Comparison of ENCODE assay signal across 10 mouse cellular contexts in the genomic region with DNA sequence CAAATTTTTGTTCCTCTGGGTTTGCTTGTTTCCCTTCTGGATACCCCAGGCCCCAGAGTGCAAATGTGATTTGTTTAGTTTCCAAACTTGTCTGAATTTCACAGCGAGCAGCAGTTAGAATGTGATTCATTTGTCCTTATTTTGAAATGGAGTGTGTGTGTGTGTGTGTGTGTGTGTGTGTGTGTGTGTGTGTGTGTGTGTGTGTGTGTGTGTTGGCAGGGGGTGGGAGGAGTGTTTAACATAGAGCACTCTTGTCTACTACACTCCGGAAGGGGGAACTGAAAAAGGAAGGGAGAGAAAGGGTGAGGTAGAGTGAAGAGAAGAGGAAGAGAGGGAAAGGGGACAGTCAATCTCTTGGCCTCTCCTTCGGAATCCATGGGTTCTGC. TPM values are rescaled to one million over a fixed set of nuclear protein-coding genes. Genes with fewer than 3 reads are reported as not detected.
DNase-seq lines count a peak whose midpoint lies in the region; ATAC-seq and TF ChIP-seq lines count a peak whose summit lies in the region.
"Had no signal": no experiment of that assay in that cellular context is flagged by ENCODE, and none has a peak within 500 bp of the region (broad histone marks: within the 10 kb centered on the region; RNA-seq: fewer than 3 reads in every experiment).

No protein-coding gene starts in this region.

- ATAC-seq in intestine, embryonic 14.5 days (replicated peaks; ENCODE audit: low FRiP score, low TSS enrichment, low read depth): no peak
- no peak for ATAC-seq in intestine, postnatal 0 days
- ATAC-seq in common myeloid progenitor, adult 5-6 weeks (replicated peaks; ENCODE audit: low read depth, poor library complexity, severe bottlenecking): peak; percentile 24; the same call in 1 of the 2 replicates
- ATAC-seq in hindbrain, embryonic 15.5 days (ENCODE audit: low FRiP score, low read depth): no peak
- no peak for ATAC-seq in midbrain, embryonic 16.5 days

- peak overlapping the region; percentile 98 for H3K4me2 ChIP-seq in intestine, embryonic 14.5 days (ENCODE audit: low read length)
- no peak overlapping the region; the same call in 1 of the 2 replicates for H3K4me2 ChIP-seq in intestine, postnatal 0 days (replicated peaks; ENCODE audit: low read depth)
- H3K4me2 ChIP-seq in hindbrain, embryonic 15.5 days: peak overlapping the region; percentile 95
- H3K4me2 ChIP-seq in midbrain, embryonic 16.5 days (ENCODE audit: low read length): peak overlapping the region; percentile 82

- H3K9me3 ChIP-seq in intestine, embryonic 14.5 days (ENCODE audit: control insufficient read depth, low read length): no peaks in the 10 kb centered on the region
- H3K9me3 ChIP-seq in intestine, postnatal 0 days (ENCODE audit: control insufficient read depth): no peaks in the 10 kb centered on the region
- no peaks in the 10 kb centered on the region for H3K9me3 ChIP-seq in hindbrain, embryonic 15.5 days
- H3K9me3 ChIP-seq in midbrain, embryonic 16.5 days (replicated peaks; ENCODE audit: control insufficient read depth, low read length, poor library complexity, severe bottlenecking): no peaks in the 10 kb centered on the region

- DNase-seq in intestine, embryonic 14.5 days (ENCODE audit: low spot score): no peak
- DNase-seq in cerebellum, adult 8-10 months: no peak
- DNase-seq in thymus, postnatal 0 days (ENCODE audit: low spot score): no peak
- no peak for DNase-seq in right cerebral cortex, postnatal 14 days

- no peaks in the 10 kb centered on the region; the same call in 1 of the 2 replicates for H3K4me1 ChIP-seq in intestine, embryonic 14.5 days (replicated peaks; ENCODE audit: control insufficient read depth, insufficient read depth, low read length)
- no peaks in the 10 kb centered on the region for H3K4me1 ChIP-seq in intestine, postnatal 0 days (replicated peaks; ENCODE audit: control insufficient read depth, insufficient read depth, low read length)
- H3K4me1 ChIP-seq in hindbrain, embryonic 15.5 days (replicated peaks): peaks cover 31% of the 10 kb centered on the region
- peaks cover 8% of the 10 kb centered on the region for H3K4me1 ChIP-seq in midbrain, embryonic 16.5 days (ENCODE audit: control insufficient read depth, insufficient read depth, low read length)

- H3K27me3 ChIP-seq in intestine, embryonic 14.5 days (replicated peaks; ENCODE audit: control insufficient read depth, insufficient read depth, low read length): no peaks in the 10 kb centered on the region
- no peaks in the 10 kb centered on the region for H3K27me3 ChIP-seq in intestine, postnatal 0 days (replicated peaks; ENCODE audit: control insufficient read depth, insufficient read depth, low read length)
- H3K27me3 ChIP-seq in hindbrain, embryonic 15.5 days: no peaks in the 10 kb centered on the region
- H3K27me3 ChIP-seq in midbrain, embryonic 16.5 days (ENCODE audit: control insufficient read depth, insufficient read depth, low read depth, low read length): no peaks in the 10 kb centered on the region

- H3K36me3 ChIP-seq in intestine, embryonic 14.5 days (ENCODE audit: control insufficient read depth, insufficient read depth, low read length): no peaks in the 10 kb centered on the region
- H3K36me3 ChIP-seq in intestine, postnatal 0 days (ENCODE audit: control insufficient read depth, insufficient read depth): no peaks in the 10 kb centered on the region
- no peaks in the 10 kb centered on the region for H3K36me3 ChIP-seq in hindbrain, embryonic 15.5 days
- no peaks in the 10 kb centered on the region for H3K36me3 ChIP-seq in midbrain, embryonic 16.5 days (ENCODE audit: control insufficient read depth, insufficient read depth, low read length)

- H3K4me3 ChIP-seq in intestine, embryonic 14.5 days (ENCODE audit: low read depth, low read length): no peak overlapping the region
- no peak overlapping the region for H3K4me3 ChIP-seq in intestine, postnatal 0 days (ENCODE audit: low read depth, low read length)
- peak overlapping the region; percentile 74 for H3K4me3 ChIP-seq in hindbrain, embryonic 15.5 days
- peak overlapping the region; percentile 59 for H3K4me3 ChIP-seq in midbrain, embryonic 16.5 days (ENCODE audit: low read depth, low read length)

- H3K27ac ChIP-seq in intestine, embryonic 14.5 days (ENCODE audit: low read depth): no peak overlapping the region
- H3K27ac ChIP-seq in intestine, postnatal 0 days (ENCODE audit: low read depth, low read length): no peak overlapping the region
- peak overlapping the region; percentile 89 for H3K27ac ChIP-seq in hindbrain, embryonic 15.5 days (replicated peaks)
- H3K27ac ChIP-seq in midbrain, embryonic 16.5 days (ENCODE audit: low read length): peak overlapping the region; percentile 83; the same call in 1 of the 2 replicates

- no peak overlapping the region for H3K9ac ChIP-seq in intestine, embryonic 14.5 days (ENCODE audit: low read length)
- no peak overlapping the region for H3K9ac ChIP-seq in intestine, postnatal 0 days (ENCODE audit: low read depth, low read length)
- H3K9ac ChIP-seq in hindbrain, embryonic 15.5 days: peak overlapping the region; percentile 88; the same call in 1 of the 2 replicates
- H3K9ac ChIP-seq in midbrain, embryonic 16.5 days (ENCODE audit: low read depth, low read length): peak overlapping the region; percentile 78

- TF ChIP-seq CTCF in intestine, postnatal 0 days (IDR thresholded peaks at IDR 0.05; ENCODE audit: low read depth): no peak

- WGBS in intestine, embryonic 14.5 days: 24% methylated on average over 3 of the region's 3 CpGs
- 31% methylated on average over 3 of the region's 3 CpGs for WGBS in intestine, postnatal 0 days
- WGBS in hindbrain, embryonic 15.5 days: 18% methylated on average over 3 of the region's 3 CpGs
- 14% methylated on average over 3 of the region's 3 CpGs for WGBS in midbrain, embryonic 16.5 days

RNA-seq across cellular contexts. Expression of gene Nim1k, which starts 1.1 kb away (rescaled TPM):
- polyA plus RNA-seq in intestine, embryonic 14.5 days (2014; fragmentation: Nextera tagmentation; extraction: Ambion mirVana): 0.58 and 0.76 TPM in 2 replicates
- 0.48 and 0.53 TPM in 2 replicates for polyA plus RNA-seq in intestine, postnatal 0 days (2015; fragmentation: Nextera tagmentation; extraction: Ambion mirVana)
- 1.6 and 2.8 TPM in 2 replicates for total RNA-seq in common myeloid progenitor, adult 5-6 weeks (2017)
- 5.4 and 5.5 TPM in 2 replicates for polyA plus RNA-seq in hindbrain, embryonic 15.5 days (2015; fragmentation: Nextera tagmentation; extraction: Ambion mirVana)
- polyA plus RNA-seq in midbrain, embryonic 16.5 days (2015; fragmentation: Nextera tagmentation; extraction: Ambion mirVana): 5.5 and 7.0 TPM in 2 replicates
- 9.9 and 10.6 TPM in 2 replicates for polyA plus RNA-seq in thymus, postnatal 0 days (2015; fragmentation: Nextera tagmentation; extraction: Ambion mirVana)
- total RNA-seq: MEL had no signal
- polyA plus RNA-seq: erythroblast, embryonic 14.5 days had no signal

RNA-seq across cellular contexts. Expression of gene Zfp131, which starts 36.1 kb away (rescaled TPM):
- 35.6 and 39.5 TPM in 2 replicates for polyA plus RNA-seq in intestine, embryonic 14.5 days (2014; fragmentation: Nextera tagmentation; extraction: Ambion mirVana)
- 12.9 and 15.4 TPM in 2 replicates for polyA plus RNA-seq in intestine, postnatal 0 days (2015; fragmentation: Nextera tagmentation; extraction: Ambion mirVana)
- total RNA-seq in common myeloid progenitor, adult 5-6 weeks (2017): 51.6 and 74.2 TPM in 2 replicates
- 32.2 and 33.0 TPM in 2 replicates for polyA plus RNA-seq in hindbrain, embryonic 15.5 days (2015; fragmentation: Nextera tagmentation; extraction: Ambion mirVana)
- polyA plus RNA-seq in midbrain, embryonic 16.5 days (2015; fragmentation: Nextera tagmentation; extraction: Ambion mirVana): 27.4 and 30.8 TPM in 2 replicates
- 40.9 and 51.2 TPM in 2 replicates for polyA plus RNA-seq in thymus, postnatal 0 days (2015; fragmentation: Nextera tagmentation; extraction: Ambion mirVana)

Comparison
In these comparisons a context has a peak if more than half of its experiments do, and no peak if none do; other contexts are left out.
1. H3K27ac ChIP-seq: peak in hindbrain, embryonic 15.5 days (single experiment) and midbrain, embryonic 16.5 days (single experiment); none in intestine, embryonic 14.5 days (single experiment) and intestine, postnatal 0 days (single experiment).
2. H3K4me3 ChIP-seq: peak in hindbrain, embryonic 15.5 days (single experiment) and midbrain, embryonic 16.5 days (single experiment); none in intestine, embryonic 14.5 days (single experiment) and intestine, postnatal 0 days (single experiment).
3. H3K9ac ChIP-seq: peak in hindbrain, embryonic 15.5 days (single experiment) and midbrain, embryonic 16.5 days (single experiment); none in intestine, embryonic 14.5 days (single experiment) and intestine, postnatal 0 days (single experiment).